Mouse (Mus musculus): ENCODE data around the gene Nol9.

Nol9 gene

DNA sequence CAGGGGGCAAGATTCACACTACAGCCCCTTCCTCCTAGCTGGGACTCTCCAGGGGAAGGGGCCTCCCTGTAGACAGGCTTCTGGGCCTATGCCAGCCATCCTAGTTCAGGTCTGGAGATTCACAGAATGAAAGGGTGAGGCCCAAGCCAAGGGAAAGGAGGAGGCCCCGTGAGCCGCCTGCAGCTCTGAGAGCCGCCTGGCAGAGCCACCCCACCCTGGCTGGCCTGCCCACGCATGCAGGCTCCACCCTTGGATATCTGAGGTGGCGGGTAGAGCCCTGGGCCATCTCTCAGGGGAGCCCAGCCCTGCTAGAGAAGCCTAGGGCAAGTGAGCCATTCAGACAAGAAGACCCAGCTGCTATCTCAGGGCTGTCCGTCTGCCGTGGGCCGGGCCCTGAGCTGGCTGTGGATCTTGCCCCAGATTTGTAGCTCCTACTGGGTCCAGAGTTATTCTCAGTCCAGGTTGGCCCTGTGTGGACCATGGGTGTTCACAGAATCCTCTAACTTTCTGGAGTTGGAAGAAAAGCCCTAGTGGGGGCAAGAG, 53.7 kb downstream of the Nol9 start:
- DNase-seq (ENCODE audit: low spot score): no peak

DNA sequence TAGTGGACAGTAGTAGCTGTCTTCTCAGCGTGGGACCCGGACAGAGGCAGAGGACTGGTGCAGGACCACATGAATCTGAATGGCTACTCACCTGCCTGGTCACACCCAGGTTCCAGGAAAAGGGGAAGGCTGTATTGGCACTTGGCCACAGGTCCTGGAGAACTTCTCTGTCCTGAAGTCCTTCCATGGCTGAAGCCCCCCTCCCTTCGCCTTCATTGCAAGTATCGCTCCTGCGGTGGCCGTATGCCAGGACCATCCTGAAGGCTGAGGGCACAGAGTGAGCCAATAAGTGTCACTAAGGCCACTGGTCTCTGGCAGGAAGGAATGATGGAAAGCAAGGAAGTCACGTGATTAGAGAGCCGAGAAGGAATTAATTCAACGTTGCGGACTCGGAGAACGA, 55.1 kb downstream of the Nol9 start:
- no peak for DNase-seq (ENCODE audit: low spot score)

DNA sequence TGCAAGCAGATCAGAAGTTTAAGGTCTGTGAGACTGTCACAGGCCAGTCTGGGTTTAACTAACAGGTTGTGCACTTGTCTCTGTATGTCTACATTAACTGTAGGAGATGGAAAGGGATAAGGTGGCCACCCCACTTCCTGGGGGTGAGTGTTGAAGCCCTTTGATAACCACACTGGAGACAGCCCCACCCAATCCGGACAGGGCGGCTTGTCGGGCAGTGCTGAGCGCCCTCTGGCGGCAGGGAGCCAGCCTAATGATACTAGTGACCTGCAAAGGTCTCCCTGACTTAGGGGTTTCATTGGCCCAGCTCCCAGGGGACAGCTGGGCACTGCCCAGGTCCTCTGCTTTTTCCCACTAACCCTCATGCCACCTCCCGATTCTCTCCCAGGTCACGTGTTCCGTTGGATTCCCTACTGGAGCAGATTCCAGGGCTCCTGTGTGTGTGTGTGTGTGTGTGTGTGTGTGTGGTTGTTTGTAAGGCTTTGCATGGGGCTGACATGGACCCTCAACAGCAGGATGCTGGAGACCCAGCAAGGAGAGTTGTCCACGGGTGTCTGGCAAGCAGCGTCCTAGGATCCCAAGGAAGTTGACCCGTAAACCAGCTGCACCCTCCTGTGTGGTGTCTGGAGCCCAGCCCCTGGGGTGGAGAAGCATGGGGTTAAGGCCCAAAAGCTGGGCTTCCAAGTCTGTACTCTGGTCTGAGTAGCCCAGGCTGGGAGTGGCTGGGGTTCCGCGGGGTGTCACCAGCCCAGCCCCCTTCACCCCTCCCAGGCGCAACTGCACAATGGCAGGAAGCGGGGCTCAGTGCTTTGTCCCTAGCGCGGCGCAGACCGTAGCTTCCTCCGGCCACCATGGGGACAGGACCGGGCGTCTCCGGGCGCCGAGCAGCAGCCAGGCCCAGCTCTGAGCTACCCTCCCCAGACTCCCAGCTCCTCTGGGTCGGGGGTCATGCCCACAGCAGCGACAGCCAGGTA, 57.1 kb downstream of the Nol9 start:
- DNase-seq (ENCODE audit: low spot score): no peak

DNA sequence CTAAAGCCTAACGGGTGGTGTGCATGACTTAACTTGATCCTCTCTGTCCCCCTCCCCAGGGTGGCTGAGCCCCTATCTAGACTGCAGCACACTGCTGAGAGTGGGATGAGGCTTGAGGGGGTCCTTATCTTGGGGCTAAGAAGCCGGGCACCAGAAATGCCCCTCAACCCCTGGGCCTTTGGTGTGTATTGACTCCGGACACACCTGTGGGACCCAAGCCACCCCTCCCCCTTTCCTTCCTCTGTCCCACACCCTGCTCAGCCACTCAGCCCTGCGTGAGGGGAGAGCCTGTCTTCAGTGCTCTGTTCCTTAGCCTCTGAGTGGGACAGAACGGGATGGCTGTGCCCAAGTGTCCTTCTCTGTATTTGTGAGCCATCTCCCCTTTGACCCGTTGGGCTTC, 57.8 kb downstream of the Nol9 start:
- no peak for DNase-seq (ENCODE audit: low spot score)

DNA sequence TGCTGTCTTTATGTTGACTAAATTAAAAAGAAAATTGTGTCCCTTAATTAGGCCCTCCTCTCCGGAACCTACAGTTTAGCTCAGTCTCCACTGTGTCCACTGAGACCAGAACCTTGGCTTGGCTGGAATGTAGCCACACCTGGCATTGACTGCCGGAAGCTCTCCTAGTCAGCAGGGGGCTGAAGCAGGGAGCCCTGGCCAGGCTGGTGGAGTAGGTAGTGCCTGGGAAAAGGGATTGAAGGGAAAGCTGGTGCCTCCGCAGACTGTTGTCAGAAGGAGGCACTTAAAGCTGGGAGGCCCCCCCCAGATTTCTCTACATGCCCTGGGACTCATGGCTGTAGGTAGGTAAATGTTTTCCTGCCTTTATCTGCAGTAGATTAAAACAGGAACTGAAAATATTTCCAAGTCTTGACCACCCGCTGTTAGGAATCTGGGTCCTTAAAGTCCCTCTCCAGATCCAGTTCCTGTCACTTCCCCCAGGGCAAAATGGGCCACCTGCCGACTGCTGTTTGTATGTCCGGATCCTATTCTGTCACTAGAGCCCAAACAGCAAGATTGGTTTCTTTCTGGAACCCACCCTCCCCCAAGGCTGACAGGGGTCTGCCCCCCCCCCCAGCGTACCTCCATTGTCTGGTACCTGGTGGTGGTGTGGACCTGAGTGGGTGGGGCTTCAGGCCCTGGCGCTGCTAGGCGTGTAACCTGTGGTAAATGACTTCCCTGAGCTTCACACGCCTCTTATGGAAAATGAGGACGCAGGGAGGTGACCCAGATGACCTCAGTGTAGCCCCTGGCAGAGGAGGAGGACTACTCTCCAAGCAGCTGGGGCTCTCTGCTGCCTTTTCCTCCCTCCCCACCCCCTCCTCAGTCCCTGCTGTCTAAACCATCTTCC, 59.0 kb downstream of the Nol9 start:
- DNase-seq (ENCODE audit: low spot score): no peak

DNA sequence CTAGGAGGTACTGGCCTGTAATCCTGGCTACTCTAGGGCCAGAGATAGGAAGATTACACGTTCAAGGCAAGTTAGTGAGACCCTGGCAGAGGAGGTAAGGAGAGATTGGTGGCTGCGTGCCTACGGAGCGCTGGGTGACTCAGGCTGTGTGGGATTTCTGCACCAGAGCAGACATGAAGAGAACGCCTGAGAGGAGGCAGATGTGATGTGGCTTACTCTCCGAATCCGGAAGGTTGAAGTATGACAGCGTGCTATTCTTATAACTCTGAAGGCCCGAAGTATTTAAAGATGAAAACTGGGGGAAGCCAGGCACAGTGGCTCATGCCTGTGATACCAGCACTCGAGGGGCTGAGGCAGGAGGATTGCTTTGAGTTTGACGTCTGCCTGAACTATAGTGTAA, 61.4 kb downstream of the Nol9 start:
- DNase-seq (ENCODE audit: low spot score): no peak

DNA sequence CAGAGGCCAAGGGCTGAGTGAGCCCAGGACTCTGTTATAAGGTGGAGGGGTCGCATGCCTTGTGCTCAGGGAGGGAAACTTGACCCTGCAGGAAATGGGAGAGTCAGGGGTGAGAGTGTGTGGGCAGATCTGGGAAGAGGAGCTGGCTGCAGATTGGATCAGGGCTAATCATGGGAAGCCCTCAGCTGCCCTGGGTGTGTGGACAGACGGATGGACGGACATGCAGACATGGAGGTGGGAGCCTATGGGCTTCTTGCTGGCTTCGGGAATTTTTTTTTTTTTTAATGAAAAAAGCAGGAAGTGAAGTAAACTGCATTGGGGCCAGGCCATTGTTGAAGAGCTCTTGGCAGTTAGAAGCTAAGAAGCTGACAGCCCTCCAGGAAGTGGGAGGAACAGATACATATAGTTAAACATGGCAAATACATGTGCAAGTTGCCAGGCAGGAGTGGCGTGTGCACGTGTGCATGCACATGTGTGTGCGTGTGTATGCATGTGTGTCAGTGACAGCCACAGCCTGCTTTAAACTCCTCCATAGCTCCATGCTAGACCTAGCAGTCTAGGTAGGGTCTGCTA, 62.0 kb downstream of the Nol9 start:
- DNase-seq (ENCODE audit: low spot score): no peak

DNA sequence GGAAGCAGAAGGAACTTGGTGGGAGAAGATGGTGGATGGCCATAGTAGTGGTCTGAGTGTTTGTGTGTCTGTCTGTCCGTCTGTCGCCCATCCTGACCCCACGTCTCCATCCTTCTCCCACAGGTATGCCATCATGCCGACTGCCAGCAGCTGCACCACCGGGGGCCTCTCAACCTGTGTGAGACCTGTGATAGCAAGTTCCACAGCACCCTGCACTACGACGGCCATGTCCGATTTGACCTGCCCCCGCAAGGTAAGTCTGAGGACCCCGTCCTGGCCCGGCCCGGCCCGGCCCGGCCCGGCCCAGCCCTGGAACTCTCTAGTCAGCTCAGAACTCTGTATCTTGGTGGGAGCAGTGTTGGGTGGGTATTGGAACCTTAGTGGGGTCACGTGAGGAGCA, 62.8 kb downstream of the Nol9 start:
- DNase-seq (ENCODE audit: low spot score): no peak

DNA sequence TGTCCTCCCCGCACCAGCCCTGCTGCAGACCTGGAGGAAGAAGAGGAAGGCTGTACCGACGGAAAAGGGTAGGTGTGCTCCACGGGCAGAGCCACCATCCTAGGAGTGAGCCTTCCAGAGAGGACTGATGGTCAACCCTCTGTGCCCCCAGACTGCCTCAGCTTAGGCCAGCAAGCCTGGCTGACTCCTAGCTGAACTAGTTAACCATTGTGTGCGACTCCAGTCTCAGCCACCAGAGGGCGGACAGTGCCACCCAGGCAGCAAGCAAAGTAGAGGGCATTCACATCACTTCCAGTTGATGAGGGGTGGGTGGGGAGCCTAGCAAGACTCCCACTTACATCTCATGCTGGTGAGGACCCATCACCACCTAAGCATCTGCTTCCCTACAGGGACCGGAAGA, 63.9 kb downstream of the Nol9 start:
- no peak for DNase-seq (ENCODE audit: low spot score)

DNA sequence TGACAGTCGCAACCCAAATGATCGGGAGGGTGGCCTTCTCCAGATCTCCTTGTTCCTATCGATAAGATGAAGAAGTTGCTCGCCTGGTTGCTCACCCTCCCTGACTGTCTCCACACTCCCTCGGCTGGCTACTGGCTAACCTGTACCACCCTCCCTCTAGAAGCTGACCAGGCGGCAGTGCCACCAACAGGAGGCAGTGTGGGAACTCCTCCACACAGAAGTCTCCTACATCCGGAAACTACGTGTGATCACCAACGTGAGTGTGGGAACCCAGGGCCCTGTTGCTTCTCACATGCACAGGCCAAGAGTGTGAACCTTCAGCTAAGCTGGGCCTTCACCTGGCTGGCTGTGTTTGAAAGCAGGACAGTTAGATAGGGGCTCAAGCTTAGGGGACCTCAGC, 67.6 kb downstream of the Nol9 start:
- DNase-seq (ENCODE audit: low spot score): no peak

DNA sequence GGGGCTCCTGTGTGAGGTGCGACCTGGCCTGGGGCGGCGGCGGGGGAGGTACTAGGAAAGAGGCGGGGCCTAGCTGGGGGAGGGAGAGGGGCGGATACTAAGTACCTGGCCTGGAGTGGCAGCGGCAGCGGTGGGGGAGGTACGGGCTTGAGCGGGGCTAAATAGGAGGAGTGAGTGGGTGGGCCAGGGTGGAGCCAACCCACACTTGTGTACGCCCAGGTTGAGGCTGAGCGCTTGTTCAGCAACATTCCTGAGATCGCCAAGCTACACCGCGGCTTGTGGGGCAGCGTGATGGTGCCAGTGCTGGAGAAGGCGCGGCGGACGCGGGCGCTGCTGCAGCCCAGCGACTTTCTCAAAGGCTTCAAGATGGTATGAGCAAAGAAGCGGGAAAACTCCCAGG, 68.4 kb downstream of the Nol9 start:
- no peak for DNase-seq (ENCODE audit: low spot score)

DNA sequence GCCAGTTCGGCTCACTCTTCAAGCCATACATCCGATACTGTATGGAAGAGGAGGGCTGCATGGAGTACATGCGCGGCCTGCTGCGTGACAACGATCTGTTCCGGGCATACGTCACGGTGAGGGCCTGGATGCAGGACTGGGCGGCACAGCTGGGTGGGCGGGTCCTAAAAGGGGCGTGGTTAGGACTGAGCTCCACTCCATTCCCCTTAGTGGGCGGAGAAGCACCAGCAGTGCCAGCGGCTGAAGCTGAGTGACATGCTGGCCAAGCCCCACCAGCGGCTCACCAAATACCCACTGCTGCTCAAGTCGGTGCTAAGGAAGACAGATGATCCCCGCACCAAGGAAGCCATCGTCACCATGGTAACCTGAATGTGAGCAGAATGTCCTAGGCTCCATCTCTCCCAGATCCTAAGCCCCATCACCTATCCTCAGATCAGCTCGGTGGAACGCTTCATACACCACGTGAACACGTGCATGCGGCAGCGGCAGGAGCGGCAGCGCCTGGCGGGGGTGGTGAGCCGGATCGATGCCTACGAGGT, 68.9 kb downstream of the Nol9 start:
- no peak for DNase-seq (ENCODE audit: low spot score)

DNA sequence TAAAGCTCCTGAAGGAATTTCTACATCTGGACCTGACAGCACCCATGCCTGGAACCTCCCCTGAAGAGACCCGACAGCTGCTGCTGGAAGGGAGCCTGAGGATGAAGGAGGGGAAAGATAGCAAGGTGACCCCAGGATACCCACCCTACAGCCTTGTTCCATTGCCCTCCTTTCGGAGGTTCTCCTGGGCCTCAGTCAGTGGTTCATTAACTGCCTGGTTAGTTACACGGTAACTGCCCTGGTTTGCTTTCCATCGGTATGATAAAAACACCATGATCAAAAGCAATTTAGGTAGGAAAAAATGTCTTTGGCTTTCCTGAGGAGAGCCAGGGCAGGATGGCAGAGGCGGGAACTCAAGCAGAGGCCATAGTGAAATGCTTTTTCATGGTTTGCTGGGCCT, 69.6 kb downstream of the Nol9 start:
- no peak for DNase-seq (ENCODE audit: low spot score)

DNA sequence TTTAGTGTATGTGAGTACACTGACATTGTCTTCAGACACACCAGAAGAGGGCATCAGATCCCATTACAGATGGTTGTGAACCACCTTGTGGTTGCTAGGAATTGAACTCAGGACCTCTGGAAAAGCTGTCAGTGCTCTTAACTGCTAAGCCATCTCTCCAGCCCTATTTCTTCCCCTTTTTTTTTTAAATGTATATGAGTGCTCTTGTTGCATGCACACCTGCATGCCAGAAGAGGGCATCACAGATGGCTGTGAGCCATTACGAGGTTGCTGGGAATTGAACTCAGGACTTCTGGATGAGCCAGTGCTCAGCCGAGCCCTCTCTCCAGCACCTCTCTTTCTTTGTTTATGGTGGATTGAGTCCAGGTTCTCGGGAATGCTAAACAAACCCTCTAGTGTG, 70.4 kb downstream of the Nol9 start:
- no peak for DNase-seq (ENCODE audit: low spot score)

DNA sequence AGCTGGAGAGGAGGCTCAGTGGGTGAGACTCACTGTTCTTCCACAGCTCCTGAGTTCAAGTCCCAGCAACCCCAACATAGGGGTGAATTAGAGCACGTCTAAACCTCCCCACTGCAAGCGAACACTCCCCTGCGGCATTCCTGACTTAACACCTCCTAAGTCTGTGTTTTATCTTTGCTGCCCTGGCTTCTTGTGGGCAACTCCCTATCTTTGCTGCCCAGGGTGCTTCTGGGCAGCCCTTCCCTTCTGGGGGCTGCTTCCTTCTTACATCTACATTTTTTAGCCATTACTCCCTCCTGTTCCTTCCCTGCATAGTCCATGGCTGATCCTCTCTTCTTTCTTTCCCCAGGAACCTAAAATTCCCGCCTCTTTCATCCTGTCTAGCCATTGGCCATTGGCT, 71.6 kb downstream of the Nol9 start:
- no peak for DNase-seq (ENCODE audit: low spot score)

Data from ovary, postnatal 10 days (tissue).